Mouse (Mus musculus): Measurements from ENCODE around the gene Cdkn2d. TPM values are rescaled to one million over a fixed set of nuclear protein-coding genes. Genes with fewer than 3 reads are reported as not detected.
A peak's percentile ranks its signal among the peaks of the same experiment; 100 is the strongest.

The Cdkn2d gene
- polyA plus RNA-seq (2015; fragmentation: Nextera tagmentation; extraction: Ambion mirVana): 87.3 and 92.1 TPM in 2 replicates

DNA sequence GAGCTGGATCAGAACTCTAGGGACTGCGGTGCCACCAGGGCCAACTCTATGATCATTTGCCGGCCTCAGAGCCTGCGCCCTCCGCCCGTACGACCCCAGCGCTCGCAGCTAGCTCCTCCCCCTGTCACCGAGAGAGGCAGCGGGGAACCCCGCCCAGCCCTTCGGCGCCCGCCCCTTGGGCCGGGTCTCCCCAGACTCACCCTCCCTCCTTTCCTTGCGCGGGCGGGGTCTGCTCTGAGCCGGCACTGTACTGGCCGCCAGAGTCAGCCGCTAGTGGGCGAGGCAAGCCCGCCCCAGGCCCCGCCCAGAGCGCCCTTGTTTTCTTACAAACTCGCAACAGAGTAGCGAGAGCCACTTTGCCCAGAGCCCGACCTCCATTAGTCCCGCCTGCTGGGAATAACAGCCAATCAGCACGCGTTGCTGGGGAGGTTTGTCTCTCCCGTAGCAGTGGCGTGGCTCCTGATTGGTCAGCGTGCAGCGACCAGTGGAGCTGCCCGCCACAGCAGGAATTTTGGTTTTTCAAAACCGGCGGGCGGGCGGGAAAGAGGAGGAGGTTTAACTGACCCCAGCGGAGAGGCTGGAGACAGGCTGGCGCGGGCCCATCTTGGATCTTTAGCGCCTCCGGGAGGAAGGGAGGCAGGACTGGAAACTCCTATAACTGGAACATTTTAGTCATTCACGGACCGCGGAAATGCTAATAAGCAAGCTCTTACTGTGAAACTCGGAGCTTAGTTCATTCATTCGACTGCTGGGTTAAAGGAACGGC is at the start of gene Cdkn2d:
TSS of gene Cdkn2d (minus strand) at position 386 of the 766 bp plus-strand sequence.
- peak within 1 kb of the TSS; percentile 73 for H3K9ac ChIP-seq
- peak within 1 kb of the TSS; percentile 83 for H3K4me2 ChIP-seq
- no peaks in the 10 kb centered on the region for H3K9me3 ChIP-seq
- no peaks in the 10 kb centered on the region for H3K27me3 ChIP-seq (replicated peaks)
- peak within 1 kb of the TSS; percentile 81 for H3K27ac ChIP-seq
- peak; percentile 95 for ATAC-seq (replicated peaks)
- no peaks in the 10 kb centered on the region for H3K36me3 ChIP-seq (replicated peaks)
- WGBS: under 1% methylated on average over 51 of the region's 51 CpGs
- peaks cover 37% of the 10 kb centered on the region for H3K4me1 ChIP-seq
- peak within 1 kb of the TSS; percentile 73 for H3K4me3 ChIP-seq

DNA sequence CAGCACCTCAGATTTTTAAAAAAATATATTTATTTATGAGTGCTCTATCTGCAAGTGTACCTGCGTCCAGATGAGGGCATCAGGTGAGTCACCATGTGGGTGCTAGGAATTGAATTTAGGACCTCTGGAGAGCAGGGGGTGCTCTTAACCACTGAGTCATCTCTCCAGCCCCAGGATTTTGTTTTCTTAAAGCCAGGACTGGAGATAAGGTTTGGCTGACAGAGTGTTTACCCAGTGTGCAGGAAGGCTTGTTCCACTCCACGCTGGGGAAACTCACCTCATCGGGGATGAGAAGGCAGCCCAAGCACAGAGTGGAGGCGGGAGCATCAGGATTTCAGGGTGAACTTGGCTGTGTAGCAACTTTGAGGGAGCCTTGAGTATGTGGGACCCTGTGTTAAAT is 49.2 kb upstream of the Cdkn2d start:
- no peak for ATAC-seq (replicated peaks)
- Histone ChIP-seq H3K27me3 (replicated peaks) (no peaks in the 10 kb centered on the region), H3K9ac (no peak overlapping the region), H3K4me2 (no peak overlapping the region), H3K27ac (no peak overlapping the region), H3K4me1 (peaks cover 3% of the 10 kb centered on the region; the same call in 1 of the 2 replicates), H3K4me3 (no peak overlapping the region), H3K9me3 (no peaks in the 10 kb centered on the region), H3K36me3 (replicated peaks) (0 out of 2 replicates have a peak, but pooled peaks cover 15% of the 10 kb centered on the region)
- 88% methylated on average over 4 of the region's 4 CpGs for WGBS

DNA sequence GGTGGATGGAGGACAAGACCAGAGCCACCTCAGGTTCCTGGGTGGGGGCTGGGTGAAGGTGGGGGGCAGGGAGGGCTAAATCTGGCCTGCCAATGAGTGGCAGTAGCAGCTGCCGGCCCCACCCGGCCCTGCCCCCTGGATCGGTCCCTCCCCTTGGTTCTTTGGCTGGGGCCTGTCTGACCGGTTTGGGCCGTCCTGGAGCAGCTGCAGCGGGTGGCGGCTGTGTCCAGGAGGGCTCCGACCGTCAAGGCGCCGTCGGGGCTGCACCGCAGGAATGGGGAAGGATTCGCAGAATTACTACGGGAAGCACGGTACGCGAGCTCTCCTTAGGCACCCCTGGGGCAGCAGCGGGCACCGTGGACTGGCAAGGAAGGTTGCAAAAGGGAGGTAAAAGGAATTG is 46.4 kb upstream of the Cdkn2d start:
- Histone ChIP-seq H3K4me2 (no peak overlapping the region), H3K9ac (no peak overlapping the region), H3K27ac (no peak overlapping the region), H3K27me3 (replicated peaks) (no peaks in the 10 kb centered on the region), H3K36me3 (replicated peaks) (0 out of 2 replicates have a peak, but pooled peaks cover 5% of the 10 kb centered on the region), H3K9me3 (no peaks in the 10 kb centered on the region), H3K4me1 (peaks cover 10% of the 10 kb centered on the region), H3K4me3 (no peak overlapping the region)
- 22% methylated on average over 18 of the region's 20 CpGs for WGBS
- ATAC-seq (replicated peaks): no peak

DNA sequence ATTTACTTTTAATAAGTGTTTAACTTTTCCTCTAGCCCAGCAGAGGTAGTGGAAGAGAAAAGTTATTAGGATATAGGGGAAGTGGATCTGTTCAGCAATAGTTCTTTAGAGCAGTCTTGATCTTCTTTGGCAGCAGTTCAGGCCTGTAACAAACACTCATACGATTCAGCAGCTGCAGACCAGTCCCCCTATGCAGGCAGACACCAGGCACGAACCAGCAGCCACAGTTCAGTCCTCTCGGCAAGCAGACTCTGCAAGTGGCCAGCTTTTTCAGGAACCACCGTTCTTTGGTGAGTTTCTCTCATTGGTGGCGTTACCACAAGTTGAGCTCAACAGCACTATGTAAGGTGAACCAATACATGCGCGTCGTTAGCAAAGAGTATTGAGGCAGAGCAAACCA is 45.3 kb upstream of the Cdkn2d start:
- Histone ChIP-seq H3K9ac (no peak overlapping the region), H3K9me3 (no peaks in the 10 kb centered on the region), H3K27me3 (replicated peaks) (no peaks in the 10 kb centered on the region), H3K4me2 (no peak overlapping the region), H3K4me1 (peaks cover 20% of the 10 kb centered on the region), H3K36me3 (replicated peaks) (no peaks in the 10 kb centered on the region), H3K27ac (no peak overlapping the region), H3K4me3 (no peak overlapping the region)
- no peak for ATAC-seq (replicated peaks)
- 86% methylated on average over 8 of the region's 8 CpGs for WGBS

DNA sequence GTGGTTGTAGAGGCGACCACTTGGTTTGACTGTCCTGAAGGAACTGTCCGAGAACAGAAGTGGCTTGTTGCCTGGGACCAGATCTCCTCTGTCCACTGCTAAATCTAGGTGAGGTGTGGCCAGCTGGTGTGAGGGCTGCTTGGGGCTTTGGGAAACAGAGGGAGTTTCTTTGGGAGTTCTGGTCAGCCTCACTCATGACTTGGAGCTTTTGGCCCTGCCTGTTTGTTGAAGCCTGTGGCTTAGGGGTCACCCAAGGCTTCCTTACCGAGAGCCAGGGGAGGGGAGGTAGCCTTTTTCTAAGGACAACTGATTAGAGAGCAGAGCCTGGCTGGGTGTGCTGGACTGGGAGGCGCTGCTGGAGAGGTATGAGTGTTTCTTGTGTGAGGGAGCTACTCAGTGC is 44.2 kb upstream of the Cdkn2d start:
- Histone ChIP-seq H3K36me3 (replicated peaks) (no peaks in the 10 kb centered on the region), H3K27ac (no peak overlapping the region), H3K4me1 (peaks cover 20% of the 10 kb centered on the region), H3K27me3 (replicated peaks) (no peaks in the 10 kb centered on the region), H3K9ac (no peak overlapping the region), H3K4me2 (no peak overlapping the region), H3K9me3 (no peaks in the 10 kb centered on the region), H3K4me3 (no peak overlapping the region)
- no peak for ATAC-seq (replicated peaks)
- WGBS: 84% methylated on average over 4 of the region's 4 CpGs

DNA sequence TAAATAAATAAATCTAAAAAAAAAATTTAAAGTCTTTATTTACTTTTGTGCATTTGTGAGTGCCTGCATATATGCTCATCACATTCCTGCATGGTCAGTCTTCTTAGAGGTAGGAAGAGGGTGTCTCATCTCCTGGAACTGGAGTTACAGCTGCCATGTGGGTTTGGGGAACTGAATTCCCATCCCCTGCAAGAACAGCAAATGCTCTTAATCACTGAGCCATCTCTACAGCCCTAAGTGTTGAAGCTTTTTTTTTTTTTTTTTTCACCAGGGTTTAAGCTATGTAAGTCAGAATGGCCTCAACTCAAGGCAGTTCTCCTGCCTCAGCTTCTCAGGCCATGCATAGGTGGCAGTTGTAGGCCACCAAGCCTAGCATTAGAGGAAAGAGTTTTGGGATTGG is 43.5 kb upstream of the Cdkn2d start:
- Histone ChIP-seq H3K9ac (no peak overlapping the region), H3K4me3 (no peak overlapping the region), H3K27me3 (replicated peaks) (no peaks in the 10 kb centered on the region), H3K4me2 (no peak overlapping the region), H3K27ac (no peak overlapping the region), H3K36me3 (replicated peaks) (no peaks in the 10 kb centered on the region), H3K9me3 (no peaks in the 10 kb centered on the region), H3K4me1 (peaks cover 22% of the 10 kb centered on the region)
- ATAC-seq (replicated peaks): no peak

DNA sequence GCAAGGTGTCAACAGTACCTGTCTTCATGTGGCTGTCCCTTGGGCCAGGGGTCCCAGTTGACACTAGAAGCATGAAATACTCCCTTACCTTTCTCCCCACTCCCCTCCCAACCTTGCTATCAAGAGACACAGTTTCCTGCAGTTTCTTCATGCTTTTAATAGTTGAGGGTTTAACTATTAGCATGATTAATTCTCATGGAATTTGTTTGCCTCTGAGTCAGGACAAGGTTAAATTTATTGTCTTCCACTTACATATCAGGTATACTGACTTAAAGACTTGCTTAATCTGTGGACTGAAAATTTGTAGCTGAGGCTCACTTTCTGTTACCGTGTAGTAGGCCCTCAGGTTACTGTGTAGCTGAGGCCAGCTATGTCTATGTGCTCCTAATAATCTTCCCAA is 42.3 kb upstream of the Cdkn2d start:
- ATAC-seq (replicated peaks): no peak

DNA sequence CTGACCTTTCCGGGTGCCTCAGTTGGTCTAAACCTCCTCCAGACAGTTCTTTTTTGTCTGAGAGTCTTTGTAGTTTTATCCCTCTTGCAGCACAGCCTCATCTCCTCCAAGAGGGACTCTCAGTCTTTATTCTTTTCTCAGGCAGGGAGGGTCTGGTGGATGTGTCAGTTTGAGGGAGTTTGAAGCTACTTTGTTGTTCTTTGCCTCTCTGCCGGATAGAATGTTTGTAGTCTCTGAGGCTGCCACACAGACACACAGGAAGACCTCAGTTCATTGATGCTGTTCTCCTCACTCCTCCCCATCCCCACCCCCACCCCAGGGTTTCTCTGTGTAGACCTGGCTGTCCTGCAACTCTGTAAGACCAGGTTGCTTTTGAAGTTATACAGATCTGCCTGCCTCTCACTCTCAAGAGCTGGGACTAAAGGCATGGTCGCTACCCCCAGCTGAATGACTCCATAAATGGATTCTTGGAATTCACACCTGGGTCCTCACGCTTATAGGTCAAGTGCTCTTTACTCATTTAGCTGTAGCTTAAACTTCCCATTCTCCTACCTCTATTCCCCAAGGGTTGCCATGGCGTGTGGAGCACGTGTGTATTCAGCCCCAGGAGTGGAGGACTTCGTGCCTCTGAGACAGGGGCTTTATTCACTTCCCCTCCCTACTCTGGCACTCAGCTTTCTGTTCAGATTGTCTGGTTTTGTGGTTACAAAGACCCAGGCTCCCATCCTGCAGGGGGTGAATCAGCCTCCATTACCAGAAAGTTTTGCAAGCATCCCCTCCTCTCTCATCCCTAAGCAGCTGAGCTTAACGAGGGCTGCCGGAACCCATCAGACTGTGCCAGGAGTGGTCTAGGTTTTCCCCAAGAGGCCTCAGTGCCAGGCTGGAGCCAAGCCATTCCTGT is 41.2 kb upstream of the Cdkn2d start:
- H3K9me3 ChIP-seq: no peaks in the 10 kb centered on the region
- H3K4me2 ChIP-seq: no peak overlapping the region
- peaks cover 20% of the 10 kb centered on the region; the same call in 1 of the 2 replicates for H3K4me1 ChIP-seq
- 0 out of 2 replicates have a peak overlapping the region, but pooled peaks have one; percentile 37 for H3K27ac ChIP-seq
- no peak overlapping the region for H3K9ac ChIP-seq
- H3K36me3 ChIP-seq (replicated peaks): no peaks in the 10 kb centered on the region
- ATAC-seq (replicated peaks): peak; percentile 56
- 24% methylated on average over 9 of the region's 9 CpGs for WGBS
- no peaks in the 10 kb centered on the region for H3K27me3 ChIP-seq (replicated peaks)
- H3K4me3 ChIP-seq: no peak overlapping the region

More for the DNA sequence above, 42.3 kb upstream of the Cdkn2d start:
- Histone ChIP-seq H3K4me3 (no peak overlapping the region), H3K4me1 (peaks cover 22% of the 10 kb centered on the region), H3K36me3 (replicated peaks) (no peaks in the 10 kb centered on the region), H3K9ac (no peak overlapping the region), H3K27me3 (replicated peaks) (no peaks in the 10 kb centered on the region), H3K27ac (no peak overlapping the region), H3K4me2 (no peak overlapping the region), H3K9me3 (no peaks in the 10 kb centered on the region)
- 93% methylated on average over 1 of the region's 1 CpGs for WGBS

DNA sequence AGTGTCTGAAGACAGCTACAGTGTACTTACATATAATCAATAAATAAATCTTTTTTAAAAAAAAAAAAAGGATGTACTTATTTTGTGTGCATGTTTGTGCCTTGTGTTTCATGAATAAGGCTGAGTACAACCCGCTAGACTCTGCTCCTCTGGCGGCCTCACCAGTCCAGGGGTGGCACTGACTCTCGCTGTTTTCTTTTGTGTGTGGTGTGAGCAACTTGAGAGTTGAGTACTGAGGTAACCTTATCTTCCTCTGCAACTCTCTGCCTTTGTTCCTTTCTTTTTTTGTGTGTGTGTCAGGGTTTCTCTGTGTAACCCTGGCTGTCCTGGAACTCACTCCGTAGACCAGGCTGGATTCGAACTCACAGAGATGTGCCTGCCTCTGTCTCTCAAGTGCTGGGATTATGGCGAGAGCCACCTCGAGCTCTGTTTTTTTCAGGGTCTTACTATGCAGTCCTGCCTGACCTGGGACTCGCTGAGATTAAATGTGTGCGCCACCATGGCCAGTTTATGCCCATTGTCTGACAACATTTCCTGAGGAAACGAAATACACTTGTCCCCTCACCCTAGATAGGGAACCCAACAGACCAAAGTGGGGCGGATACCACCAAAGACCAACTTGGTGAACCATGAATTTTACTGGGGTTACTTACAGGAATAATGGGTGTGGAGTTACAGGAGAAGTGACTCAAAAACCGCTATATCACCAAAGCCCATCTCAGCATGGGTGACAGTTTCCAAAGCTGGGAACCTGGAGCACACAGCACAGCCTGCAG is 40.3 kb upstream of the Cdkn2d start:
- no peaks in the 10 kb centered on the region for H3K36me3 ChIP-seq (replicated peaks)
- no peak overlapping the region for H3K9ac ChIP-seq
- peaks cover 20% of the 10 kb centered on the region; the same call in 1 of the 2 replicates for H3K4me1 ChIP-seq
- no peak for ATAC-seq (replicated peaks)
- H3K4me2 ChIP-seq: no peak overlapping the region
- H3K27me3 ChIP-seq (replicated peaks): no peaks in the 10 kb centered on the region
- no peaks in the 10 kb centered on the region for H3K9me3 ChIP-seq
- no peak overlapping the region for H3K4me3 ChIP-seq
- no peak overlapping the region for H3K27ac ChIP-seq
- 83% methylated on average over 12 of the region's 12 CpGs for WGBS

DNA sequence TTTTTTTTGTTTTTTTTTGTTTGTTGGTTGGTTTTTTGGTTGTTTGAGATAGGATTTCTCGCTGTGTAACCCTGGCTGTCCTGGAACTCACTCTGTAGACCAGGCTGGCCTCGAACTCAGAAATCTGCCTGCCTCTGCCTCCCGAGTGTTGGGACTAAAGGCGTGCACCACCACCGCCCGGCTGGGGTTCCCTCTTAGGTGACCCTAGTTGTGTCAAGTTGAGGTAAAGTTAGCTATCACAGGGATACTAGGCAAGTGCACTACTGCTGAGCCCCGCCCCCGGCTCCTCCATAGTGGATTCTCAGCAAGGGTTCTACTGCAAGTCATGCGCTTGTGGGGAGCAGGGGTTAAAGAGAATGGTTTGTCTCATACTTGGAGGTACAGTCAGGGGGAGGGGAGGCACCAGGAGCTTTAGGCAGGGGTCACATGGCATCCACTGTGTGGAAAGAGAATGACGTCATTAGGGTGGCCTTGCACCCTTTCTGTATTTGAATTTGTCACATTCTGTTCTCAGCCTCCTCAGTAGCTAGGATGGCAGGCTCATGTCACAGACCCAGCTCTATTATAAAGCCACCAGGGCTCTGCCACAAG is 38.6 kb upstream of the Cdkn2d start:
- Histone ChIP-seq H3K27ac (no peak overlapping the region), H3K4me2 (no peak overlapping the region), H3K9me3 (no peaks in the 10 kb centered on the region), H3K4me1 (peaks cover 20% of the 10 kb centered on the region; the same call in 1 of the 2 replicates), H3K9ac (no peak overlapping the region), H3K4me3 (no peak overlapping the region), H3K27me3 (replicated peaks) (no peaks in the 10 kb centered on the region), H3K36me3 (replicated peaks) (no peaks in the 10 kb centered on the region)
- whole genome bisulfite sequencing: 89% methylated on average over 10 of the region's 10 CpGs
- no peak for ATAC-seq (replicated peaks)

DNA sequence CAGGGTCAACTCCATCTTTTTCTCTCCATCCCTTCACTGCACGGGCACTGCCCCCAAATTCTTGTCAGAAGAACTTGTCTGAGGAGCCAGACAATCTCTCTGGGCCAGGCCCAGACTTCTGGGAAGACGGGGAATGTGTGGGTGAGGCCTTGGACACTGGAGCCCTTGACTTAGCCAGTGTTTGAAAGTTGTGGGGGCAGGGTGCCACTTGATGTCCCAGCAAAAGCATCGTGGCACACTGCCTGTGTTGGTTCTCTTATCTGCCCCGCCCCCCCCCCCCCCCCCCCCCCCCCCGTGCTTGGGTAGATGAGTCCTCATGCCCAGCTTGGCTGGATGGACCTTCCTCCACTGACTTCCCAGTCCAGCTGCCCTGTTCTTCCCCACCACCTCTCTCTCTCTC is 37.8 kb upstream of the Cdkn2d start:
- H3K27ac ChIP-seq: no peak overlapping the region
- no peaks in the 10 kb centered on the region for H3K27me3 ChIP-seq (replicated peaks)
- H3K4me2 ChIP-seq: no peak overlapping the region
- H3K9me3 ChIP-seq: no peaks in the 10 kb centered on the region
- no peak overlapping the region for H3K9ac ChIP-seq
- ATAC-seq (replicated peaks): no peak
- no peak overlapping the region for H3K4me3 ChIP-seq
- peaks cover 20% of the 10 kb centered on the region; the same call in 1 of the 2 replicates for H3K4me1 ChIP-seq
- H3K36me3 ChIP-seq (replicated peaks): no peaks in the 10 kb centered on the region
- 67% methylated on average over 4 of the region's 5 CpGs for WGBS
